Comparison of ENCODE assay signal across 9 mouse cellular contexts in the genomic region with DNA sequence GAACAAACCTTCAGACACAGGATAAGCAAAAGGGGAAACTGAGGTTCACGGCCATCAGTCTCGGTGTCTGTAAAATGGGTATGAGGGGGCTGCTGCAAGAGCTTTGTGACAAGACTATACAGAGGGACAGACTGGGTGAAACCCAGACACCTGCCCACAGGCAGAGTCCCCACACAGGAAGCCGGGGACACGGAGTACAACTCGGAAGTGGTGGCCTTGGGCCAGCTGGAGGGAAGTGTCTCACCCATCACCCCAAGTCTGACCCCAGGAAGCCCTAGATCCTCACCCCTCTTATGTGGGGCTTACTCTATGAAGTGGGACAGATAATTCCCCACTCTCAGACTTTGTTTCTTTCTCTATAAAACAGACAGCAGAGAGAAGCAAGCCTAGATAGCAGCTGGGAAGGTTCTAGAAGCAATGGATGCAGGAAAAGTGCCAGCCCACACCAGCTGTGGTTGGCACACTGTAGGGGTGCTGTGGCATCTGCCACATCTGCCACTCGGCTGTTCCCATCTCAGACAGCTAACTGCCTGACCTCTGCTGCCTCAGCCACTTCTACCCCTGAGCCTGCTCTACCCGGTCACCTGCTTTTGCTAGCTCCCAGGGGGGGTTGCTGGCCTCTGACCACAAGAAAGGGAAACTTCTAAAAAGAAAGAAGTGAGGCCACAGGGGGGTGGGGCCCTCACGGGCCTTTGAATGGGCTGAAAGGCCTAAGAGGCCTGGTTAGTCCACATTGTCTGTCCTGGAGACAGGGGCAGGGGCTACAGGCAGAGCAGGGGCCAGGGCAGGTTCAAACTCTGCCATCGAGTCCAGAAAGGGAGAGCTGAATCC. TPM values are rescaled to one million over a fixed set of nuclear protein-coding genes. Genes with fewer than 3 reads are reported as not detected.
DNase-seq lines count a peak whose midpoint lies in the region; ATAC-seq and TF ChIP-seq lines count a peak whose summit lies in the region.
"Had no signal": no experiment of that assay in that cellular context is flagged by ENCODE, and none has a peak within 500 bp of the region (broad histone marks: within the 10 kb centered on the region; RNA-seq: fewer than 3 reads in every experiment).

No protein-coding gene starts in this region.

- H3K4me2 ChIP-seq in hindbrain, embryonic 14.5 days (replicated peaks), result 0 out of 2 replicates have a peak overlapping the region, but pooled peaks have one; percentile 83
- H3K4me2 ChIP-seq in hindbrain, embryonic 13.5 days, result no peak overlapping the region
- H3K4me2 ChIP-seq in kidney, postnatal 0 days (ENCODE audit: low read length), result peak overlapping the region; percentile 95

- peaks cover 11% of the 10 kb centered on the region; the same call in 1 of the 2 replicates for H3K27me3 ChIP-seq in hindbrain, embryonic 14.5 days (ENCODE audit: control insufficient read depth, insufficient read depth, low read length)
- peaks cover 35% of the 10 kb centered on the region; the same call in 1 of the 2 replicates for H3K27me3 ChIP-seq in hindbrain, embryonic 13.5 days
- H3K27me3 ChIP-seq in kidney, postnatal 0 days (ENCODE audit: insufficient read depth, low read length), result no peaks in the 10 kb centered on the region
- H3K27me3 ChIP-seq in cerebellum, adult 2 months (ENCODE audit: control insufficient read depth, insufficient read depth, low read length), result no peaks in the 10 kb centered on the region; the same call in 1 of the 2 replicates

- no peak overlapping the region for H3K4me3 ChIP-seq in hindbrain, embryonic 14.5 days (replicated peaks; ENCODE audit: low read length)
- H3K4me3 ChIP-seq in hindbrain, embryonic 13.5 days, result no peak overlapping the region
- H3K4me3 ChIP-seq in bone marrow, adult 2 months (replicated peaks; ENCODE audit: control insufficient read depth, low read depth, low read length), result no peak overlapping the region
- peak overlapping the region; percentile 57 for H3K4me3 ChIP-seq in kidney, postnatal 0 days (replicated peaks; ENCODE audit: low read depth, low read length)
- H3K4me3 ChIP-seq in layer of hippocampus, adult 2 months, result no peak overlapping the region
- no peak overlapping the region for H3K4me3 ChIP-seq in cerebellum, adult 2 months (replicated peaks; ENCODE audit: insufficient read depth, low read depth, low read length)

- H3K36me3 ChIP-seq in hindbrain, embryonic 14.5 days (replicated peaks; ENCODE audit: control insufficient read depth, insufficient read depth), result no peaks in the 10 kb centered on the region
- no peaks in the 10 kb centered on the region for H3K36me3 ChIP-seq in hindbrain, embryonic 13.5 days
- H3K36me3 ChIP-seq in kidney, postnatal 0 days (ENCODE audit: insufficient read depth, low read length), result no peaks in the 10 kb centered on the region

- 0 out of 2 replicates have a peak, but pooled peaks cover 17% of the 10 kb centered on the region for H3K4me1 ChIP-seq in hindbrain, embryonic 14.5 days (replicated peaks; ENCODE audit: control insufficient read depth, insufficient read depth, low read length)
- peaks cover 53% of the 10 kb centered on the region for H3K4me1 ChIP-seq in hindbrain, embryonic 13.5 days (replicated peaks)
- peaks cover 5% of the 10 kb centered on the region; the same call in 1 of the 2 replicates for H3K4me1 ChIP-seq in bone marrow, adult 2 months (ENCODE audit: control insufficient read depth, insufficient read depth, low read length)
- peaks cover 48% of the 10 kb centered on the region for H3K4me1 ChIP-seq in kidney, postnatal 0 days (replicated peaks; ENCODE audit: insufficient read depth, low read length)
- peaks cover 23% of the 10 kb centered on the region for H3K4me1 ChIP-seq in cerebellum, adult 2 months (ENCODE audit: control insufficient read depth, insufficient read depth, low read length)

- WGBS in hindbrain, embryonic 14.5 days, result 48% methylated on average over 9 of the region's 9 CpGs
- WGBS in hindbrain, embryonic 13.5 days, result 45% methylated on average over 9 of the region's 9 CpGs
- WGBS in bone marrow, adult 2 months, result 20% methylated on average over 9 of the region's 9 CpGs
- 56% methylated on average over 9 of the region's 9 CpGs for WGBS in kidney, postnatal 0 days
- 85% methylated on average over 9 of the region's 9 CpGs for WGBS in cerebellum, adult 2 months

- no peak for DNase-seq in hindbrain, embryonic 14.5 days (ENCODE audit: low spot score)
- DNase-seq in kidney, postnatal 0 days (ENCODE audit: low spot score), result no peak
- peak; percentile 18 to 64 for DNase-seq in spleen, postnatal 10 days (ENCODE audit: low spot score in 2 of 2)
- no peak for DNase-seq in layer of hippocampus, adult 2 months (ENCODE audit: low spot score in 2 of 2)
- no peak for DNase-seq in ovary, postnatal 10 days (ENCODE audit: low spot score)
- no peak for DNase-seq in cerebellum, adult 2 months

- no peak; the same call in 1 of the 2 replicates for ATAC-seq in hindbrain, embryonic 14.5 days (ENCODE audit: low FRiP score)
- no peak for ATAC-seq in hindbrain, embryonic 13.5 days (ENCODE audit: low FRiP score)
- no peak for ATAC-seq in kidney, postnatal 0 days (replicated peaks; ENCODE audit: low FRiP score, low read depth)
- ATAC-seq: Patski had no signal

- no peak overlapping the region for H3K9ac ChIP-seq in hindbrain, embryonic 14.5 days
- H3K9ac ChIP-seq in hindbrain, embryonic 13.5 days, result no peak overlapping the region
- H3K9ac ChIP-seq in kidney, postnatal 0 days (ENCODE audit: low read depth, low read length), result peak overlapping the region; percentile 24; the same call in 1 of the 2 replicates

- no peak for TF ChIP-seq POLR2A in bone marrow, adult 2 months (IDR thresholded peaks at IDR 0.05; ENCODE audit: borderline replicate concordance, control insufficient read depth, low read depth, low read length)
- TF ChIP-seq POLR2A in cerebellum, adult 2 months (IDR thresholded peaks at IDR 0.05; ENCODE audit: borderline replicate concordance, insufficient read depth, low read length), result no peak

- H3K27ac ChIP-seq in hindbrain, embryonic 14.5 days, result no peak overlapping the region
- no peak overlapping the region for H3K27ac ChIP-seq in hindbrain, embryonic 13.5 days
- peak overlapping the region; percentile 43 for H3K27ac ChIP-seq in bone marrow, adult 2 months (ENCODE audit: control insufficient read depth, insufficient read depth, low read depth, low read length, poor library complexity)
- peak overlapping the region; percentile 77 for H3K27ac ChIP-seq in kidney, postnatal 0 days
- no peak overlapping the region for H3K27ac ChIP-seq in layer of hippocampus, adult 2 months
- no peak overlapping the region for H3K27ac ChIP-seq in cerebellum, adult 2 months (ENCODE audit: insufficient read depth, low read length)

- no peak for TF ChIP-seq CTCF in bone marrow, adult 2 months (IDR thresholded peaks at IDR 0.05; ENCODE audit: control insufficient read depth, insufficient read depth, low read length)
- TF ChIP-seq CTCF in kidney, postnatal 0 days (IDR thresholded peaks at IDR 0.05; ENCODE audit: low read depth), result no peak
- TF ChIP-seq CTCF in layer of hippocampus, adult 2 months (conservative IDR thresholded peaks at IDR 0.05), result no peak
- TF ChIP-seq CTCF in cerebellum, adult 2 months (IDR thresholded peaks at IDR 0.05; ENCODE audit: borderline replicate concordance, insufficient read depth, low read depth, low read length), result no peak

- H3K9me3 ChIP-seq in hindbrain, embryonic 14.5 days (ENCODE audit: control insufficient read depth, low read length), result no peaks in the 10 kb centered on the region
- no peaks in the 10 kb centered on the region for H3K9me3 ChIP-seq in hindbrain, embryonic 13.5 days
- no peaks in the 10 kb centered on the region for H3K9me3 ChIP-seq in kidney, postnatal 0 days (replicated peaks; ENCODE audit: low read length)

RNA-seq across cellular contexts. Expression of a gene that starts 1.4 kb away (rescaled TPM):
- polyA plus RNA-seq in hindbrain, embryonic 14.5 days (2014; fragmentation: Nextera tagmentation; extraction: Ambion mirVana), result 14.7 and 17.8 TPM in 2 replicates
- 13.8 and 15.9 TPM in 2 replicates for polyA plus RNA-seq in hindbrain, embryonic 13.5 days (2015; fragmentation: Nextera tagmentation; extraction: Ambion mirVana)
- polyA plus RNA-seq in bone marrow, adult 2 months (2011; ENCODE audit: insufficient read depth, insufficient read length, low replicate concordance, missing spikeins), result 7.8 and 20.2 TPM in 2 replicates
- polyA plus RNA-seq in kidney, postnatal 0 days (2015; fragmentation: Nextera tagmentation; extraction: Ambion mirVana), result 174 and 180 TPM in 2 replicates
- 1 to 10 TPM; 4.2 to 4.9 TPM for total RNA-seq in layer of hippocampus, adult 2 months (2021)
- 13.3 and 18.7 TPM in 2 replicates for polyA plus RNA-seq in cerebellum, adult 2 months (2012; rRNA removed)
- polyA plus RNA-seq: Patski had no signal

RNA-seq across cellular contexts. Expression of a gene that starts 51.6 kb away (rescaled TPM):
- 267 and 288 TPM in 2 replicates for polyA plus RNA-seq in hindbrain, embryonic 14.5 days (2014; fragmentation: Nextera tagmentation; extraction: Ambion mirVana)
- 670 and 686 TPM in 2 replicates for polyA plus RNA-seq in hindbrain, embryonic 13.5 days (2015; fragmentation: Nextera tagmentation; extraction: Ambion mirVana)
- polyA plus RNA-seq in bone marrow, adult 2 months (2011; ENCODE audit: insufficient read depth, insufficient read length, low replicate concordance, missing spikeins), result 342 and 464 TPM in 2 replicates
- 477 and 504 TPM in 2 replicates for polyA plus RNA-seq in kidney, postnatal 0 days (2015; fragmentation: Nextera tagmentation; extraction: Ambion mirVana)
- 100 to 1,000 TPM; 333 to 394 TPM for total RNA-seq in layer of hippocampus, adult 2 months (2021)
- polyA plus RNA-seq in cerebellum, adult 2 months (2012; rRNA removed), result 412 and 449 TPM in 2 replicates

RNA-seq across cellular contexts. Expression of a gene that starts 51.9 kb away (rescaled TPM):
- polyA plus RNA-seq in hindbrain, embryonic 14.5 days (2014; fragmentation: Nextera tagmentation; extraction: Ambion mirVana), result 39.7 and 44.5 TPM in 2 replicates
- 30.9 and 35.6 TPM in 2 replicates for polyA plus RNA-seq in hindbrain, embryonic 13.5 days (2015; fragmentation: Nextera tagmentation; extraction: Ambion mirVana)
- polyA plus RNA-seq in bone marrow, adult 2 months (2011; ENCODE audit: insufficient read depth, insufficient read length, low replicate concordance, missing spikeins), result 13.8 and 14.7 TPM in 2 replicates
- 26.8 and 28.3 TPM in 2 replicates for polyA plus RNA-seq in kidney, postnatal 0 days (2015; fragmentation: Nextera tagmentation; extraction: Ambion mirVana)
- 10 to 100 TPM; 19.7 to 19.8 TPM for total RNA-seq in layer of hippocampus, adult 2 months (2021)
- polyA plus RNA-seq in cerebellum, adult 2 months (2012; rRNA removed), result 27.6 and 29.5 TPM in 2 replicates

Comparison
In these comparisons a context has a peak if more than half of its experiments do, and no peak if none do; other contexts are left out.
1. DNase-seq: peak in spleen, postnatal 10 days (2 of 2); none in hindbrain, embryonic 14.5 days (single experiment), kidney, postnatal 0 days (single experiment), layer of hippocampus, adult 2 months (0 of 2), ovary, postnatal 10 days (single experiment) and cerebellum, adult 2 months (0 of 2).
2. H3K27ac ChIP-seq: peak in bone marrow, adult 2 months (single experiment) and kidney, postnatal 0 days (single experiment); none in hindbrain, embryonic 14.5 days (single experiment), hindbrain, embryonic 13.5 days (single experiment), layer of hippocampus, adult 2 months (single experiment) and cerebellum, adult 2 months (single experiment).